Mouse (Mus musculus): ENCODE results near the gene Dusp27. TPM values are rescaled to one million over a fixed set of nuclear protein-coding genes. Genes with fewer than 3 reads are reported as not detected.
A peak's percentile ranks its signal among the peaks of the same experiment; 100 is the strongest.

The Dusp27 gene
- polyA plus RNA-seq, 1 experiment from 2014 or later, result 4.1 TPM

DNA sequence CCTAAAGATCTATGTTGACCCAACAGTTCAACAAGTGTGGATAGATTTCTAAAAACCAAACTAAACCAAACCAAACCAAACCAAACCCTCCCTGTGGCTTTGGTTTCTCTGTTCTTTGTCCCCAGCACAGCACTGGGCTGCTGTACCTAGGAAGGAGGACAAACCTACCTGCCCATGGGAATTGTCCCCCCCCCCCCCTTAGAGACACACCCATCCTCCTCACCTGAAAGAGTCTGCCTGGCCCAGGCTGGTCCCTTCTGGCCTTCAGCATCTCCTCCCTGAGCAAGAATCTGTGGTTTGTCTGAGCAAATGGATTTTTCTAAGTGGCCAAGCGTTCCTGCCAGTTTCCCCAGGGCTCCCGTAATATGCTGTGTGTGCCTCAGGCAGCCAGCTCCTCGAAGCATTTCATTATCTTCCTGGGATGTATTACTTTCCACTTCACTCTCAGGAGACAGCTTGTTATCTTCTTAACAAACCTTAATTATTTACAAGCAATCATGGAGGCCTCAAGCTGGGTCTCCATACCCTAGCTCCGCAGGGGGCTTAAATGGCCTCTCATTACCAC lies 12.0 kb upstream of the Dusp27 start:
- H3K9me3 ChIP-seq, result no peaks in the 10 kb centered on the region
- H3K27ac ChIP-seq, result no peak overlapping the region
- 48% methylated on average over 4 of the region's 4 CpGs for WGBS
- H3K4me3 ChIP-seq, result no peak overlapping the region
- no peak overlapping the region for H3K4me2 ChIP-seq (replicated peaks)
- ATAC-seq (ENCODE audit: insufficient number of reproducible peaks, insufficient read depth, low FRiP score, low TSS enrichment), result no peak
- H3K4me1 ChIP-seq, result no peaks in the 10 kb centered on the region
- H3K27me3 ChIP-seq, result no peaks in the 10 kb centered on the region
- no peak overlapping the region for H3K9ac ChIP-seq
- H3K36me3 ChIP-seq, result no peaks in the 10 kb centered on the region

DNA sequence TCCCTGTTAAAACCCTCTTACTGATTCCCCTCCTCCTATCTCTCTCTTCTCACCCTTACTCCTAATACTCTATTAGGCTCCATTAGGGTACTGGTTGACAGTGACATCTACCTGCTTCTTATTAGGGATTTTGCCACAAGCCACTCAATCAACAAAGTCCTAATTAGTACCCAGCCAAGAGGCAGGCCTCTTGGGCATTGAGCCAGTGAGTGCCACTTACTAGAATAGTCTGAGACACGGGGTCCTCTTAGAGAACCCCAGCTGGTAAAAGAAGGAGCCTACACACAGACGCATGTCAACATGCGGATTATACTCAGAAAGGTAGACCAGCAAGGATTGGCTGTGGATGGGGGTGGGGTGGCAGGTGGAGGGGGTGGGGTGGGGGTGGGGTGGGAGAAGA lies 11.4 kb upstream of the Dusp27 start:
- Histone ChIP-seq H3K36me3 (no peaks in the 10 kb centered on the region), H3K9ac (no peak overlapping the region), H3K4me3 (no peak overlapping the region), H3K27me3 (no peaks in the 10 kb centered on the region), H3K4me2 (replicated peaks) (no peak overlapping the region), H3K9me3 (no peaks in the 10 kb centered on the region), H3K27ac (no peak overlapping the region), H3K4me1 (no peaks in the 10 kb centered on the region)
- no peak for ATAC-seq (ENCODE audit: insufficient number of reproducible peaks, insufficient read depth, low FRiP score, low TSS enrichment)
- WGBS, result 80% methylated on average over 3 of the region's 3 CpGs

DNA sequence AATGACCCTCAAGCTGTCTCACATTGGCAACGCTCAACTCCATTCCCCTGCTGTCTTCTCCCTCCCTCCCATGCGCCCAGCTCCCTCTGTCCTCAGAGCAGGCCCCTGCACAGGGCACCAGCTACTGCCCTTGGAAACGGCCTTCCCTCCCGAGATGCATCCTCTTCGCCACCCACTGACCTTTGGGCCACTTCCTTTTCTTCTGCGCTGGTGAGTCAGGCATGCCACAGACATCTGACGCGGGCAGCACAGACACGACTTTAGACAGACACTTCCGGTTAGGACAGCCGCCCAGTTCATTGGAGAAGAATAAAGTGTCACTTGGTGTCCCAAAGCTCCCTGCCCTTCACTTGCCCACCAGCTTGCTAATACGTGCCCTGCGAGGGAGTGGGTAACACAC lies 10.4 kb upstream of the Dusp27 start:
- no peak overlapping the region for H3K4me2 ChIP-seq (replicated peaks)
- no peak overlapping the region for H3K4me3 ChIP-seq
- WGBS, result 64% methylated on average over 13 of the region's 13 CpGs
- H3K9ac ChIP-seq, result no peak overlapping the region
- no peak for ATAC-seq (ENCODE audit: insufficient number of reproducible peaks, insufficient read depth, low FRiP score, low TSS enrichment)
- H3K27me3 ChIP-seq, result no peaks in the 10 kb centered on the region
- no peaks in the 10 kb centered on the region for H3K36me3 ChIP-seq
- no peak overlapping the region for H3K27ac ChIP-seq
- no peaks in the 10 kb centered on the region for H3K4me1 ChIP-seq
- no peaks in the 10 kb centered on the region for H3K9me3 ChIP-seq

DNA sequence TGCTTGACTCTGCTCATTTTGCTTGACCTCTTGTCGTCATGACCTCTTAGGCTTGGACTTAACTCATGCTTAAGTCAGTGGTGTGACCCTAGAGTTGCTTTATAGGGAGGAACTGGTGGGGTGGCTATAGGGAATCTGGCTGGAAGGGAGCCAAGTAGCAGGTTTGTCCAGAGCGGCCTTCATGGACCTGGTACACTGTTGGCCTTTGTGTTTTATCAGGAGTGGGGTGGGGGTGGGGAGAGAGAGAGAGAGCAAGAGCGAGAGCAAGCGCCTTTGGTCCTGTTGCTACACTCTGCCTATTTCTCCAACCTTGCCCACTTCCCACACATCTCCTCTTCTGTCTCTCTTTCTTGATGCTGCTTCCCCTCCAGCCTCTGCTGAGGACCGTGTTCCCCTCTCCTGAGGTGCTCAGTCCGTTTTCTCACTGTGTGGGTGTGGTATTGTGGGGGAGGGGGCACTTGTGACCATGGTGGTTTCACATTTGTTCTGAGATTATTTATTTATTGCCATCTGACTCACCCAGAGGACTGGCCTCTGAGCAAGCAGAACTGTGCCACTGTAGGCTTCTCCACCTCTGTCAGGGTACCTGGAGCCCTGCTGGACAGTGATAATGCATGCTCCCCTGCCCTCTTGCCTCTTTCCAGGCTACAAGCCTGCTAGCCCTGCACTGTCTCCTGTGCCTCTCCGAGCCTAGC lies 9.7 kb upstream of the Dusp27 start:
- WGBS, result 79% methylated on average over 6 of the region's 7 CpGs

DNA sequence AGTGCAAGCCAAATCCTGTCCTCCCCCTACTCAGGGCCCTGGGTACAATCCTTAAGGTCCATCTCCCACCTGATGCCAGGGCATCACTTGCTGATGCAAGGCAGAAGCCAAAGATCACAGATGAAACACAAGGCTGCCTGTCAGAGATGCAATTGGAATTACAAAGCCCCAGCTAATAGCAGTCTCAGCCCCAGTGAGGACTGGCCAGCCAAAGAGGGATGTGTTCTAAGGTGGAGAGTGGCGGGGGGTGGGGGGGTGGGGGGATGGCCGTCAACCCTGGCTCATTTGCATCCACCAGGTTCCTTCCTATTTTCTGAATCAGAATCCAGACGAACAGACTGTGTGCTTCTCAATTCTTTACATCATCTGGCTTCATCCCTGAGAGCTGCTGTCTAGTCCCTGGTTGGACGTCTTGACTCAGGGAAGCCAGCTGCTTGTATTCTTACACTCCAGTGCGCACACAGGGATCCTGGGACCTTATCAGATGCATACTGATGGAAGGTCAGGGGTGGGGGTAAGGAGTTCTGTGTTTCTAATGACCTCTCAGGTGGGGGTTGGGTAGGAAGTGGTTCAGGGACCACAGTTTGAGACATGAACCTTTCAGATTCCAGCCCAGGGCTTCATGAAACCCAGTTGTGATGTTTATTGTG lies 7.5 kb upstream of the Dusp27 start:
- Histone ChIP-seq H3K27me3 (no peaks in the 10 kb centered on the region), H3K4me3 (no peak overlapping the region), H3K9me3 (no peaks in the 10 kb centered on the region), H3K9ac (no peak overlapping the region), H3K4me1 (peaks cover 18% of the 10 kb centered on the region), H3K36me3 (no peaks in the 10 kb centered on the region), H3K27ac (no peak overlapping the region), H3K4me2 (replicated peaks) (no peak overlapping the region)
- ATAC-seq (ENCODE audit: insufficient number of reproducible peaks, insufficient read depth, low FRiP score, low TSS enrichment), result no peak
- 37% methylated on average over 5 of the region's 5 CpGs for WGBS

More for the DNA sequence above, 9.7 kb upstream of the Dusp27 start:
- H3K36me3 ChIP-seq, result no peaks in the 10 kb centered on the region
- H3K4me2 ChIP-seq (replicated peaks), result no peak overlapping the region
- no peak overlapping the region for H3K27ac ChIP-seq
- H3K9ac ChIP-seq, result no peak overlapping the region
- no peak for ATAC-seq (ENCODE audit: insufficient number of reproducible peaks, insufficient read depth, low FRiP score, low TSS enrichment)
- H3K9me3 ChIP-seq, result no peaks in the 10 kb centered on the region
- no peaks in the 10 kb centered on the region for H3K27me3 ChIP-seq
- peaks cover 2% of the 10 kb centered on the region for H3K4me1 ChIP-seq
- no peak overlapping the region for H3K4me3 ChIP-seq

DNA sequence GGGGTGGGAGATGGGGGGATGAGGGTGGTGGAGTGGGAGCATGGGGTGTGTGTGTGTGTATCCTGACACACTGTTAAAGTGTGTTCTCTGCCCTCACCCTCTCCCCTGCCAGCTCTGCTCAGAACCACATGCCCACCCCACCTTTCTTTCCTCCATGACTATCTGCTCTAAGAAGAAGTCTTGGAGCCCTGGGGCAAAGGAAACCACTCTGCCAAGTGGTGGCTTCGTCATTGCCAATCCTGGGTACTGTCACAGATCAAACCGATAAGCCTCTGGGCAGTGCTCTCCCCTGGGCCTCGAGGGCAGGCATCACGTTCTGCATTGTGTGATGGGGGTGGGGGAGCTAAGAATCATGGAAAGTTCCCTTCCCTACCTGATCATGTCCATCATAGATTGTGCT lies 4.6 kb upstream of the Dusp27 start:
- Histone ChIP-seq H3K9ac (no peak overlapping the region), H3K36me3 (no peaks in the 10 kb centered on the region), H3K9me3 (no peaks in the 10 kb centered on the region), H3K4me1 (peaks cover 30% of the 10 kb centered on the region), H3K4me3 (no peak overlapping the region), H3K4me2 (replicated peaks) (no peak overlapping the region), H3K27me3 (no peaks in the 10 kb centered on the region), H3K27ac (no peak overlapping the region)
- ATAC-seq (ENCODE audit: insufficient number of reproducible peaks, insufficient read depth, low FRiP score, low TSS enrichment), result peak; percentile 59; the same call in 1 of the 2 replicates
- 31% methylated on average over 4 of the region's 4 CpGs for WGBS

DNA sequence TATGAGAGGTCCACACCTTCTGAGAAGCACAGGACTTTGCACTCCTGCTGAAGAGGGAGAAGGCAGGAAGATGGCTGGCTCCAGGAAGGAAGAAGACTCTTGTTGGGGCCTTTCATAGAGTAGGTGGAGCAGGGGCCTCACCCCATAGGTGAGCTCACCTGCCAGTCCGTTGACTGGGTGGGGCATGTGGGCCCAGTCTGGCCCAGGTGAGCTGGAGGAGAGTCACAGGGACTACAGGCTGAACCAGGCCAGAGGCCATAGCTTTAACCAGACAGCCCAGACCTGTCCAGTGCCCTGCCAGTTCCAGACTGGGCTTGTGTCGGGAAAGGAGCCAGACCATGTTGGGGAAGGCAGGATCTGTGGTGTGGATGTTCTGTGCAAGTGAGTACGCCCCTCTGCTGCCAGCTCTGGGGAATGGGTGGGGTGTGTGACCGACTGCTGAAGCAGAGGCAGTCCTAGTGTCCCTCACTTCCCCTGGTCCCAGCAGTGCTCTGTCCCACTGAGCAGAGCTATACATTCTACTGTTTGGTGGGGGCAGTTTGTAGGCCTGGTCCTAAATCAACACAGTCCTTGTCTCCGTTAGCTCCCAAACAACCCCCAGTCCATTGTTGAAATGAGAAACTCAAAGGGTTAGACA lies 2.6 kb upstream of the Dusp27 start, which contains the start of gene Gpa33:
TSS of gene Gpa33 (plus strand) at position 15 of the 637 bp plus-strand sequence.
- Histone ChIP-seq H3K27ac (no peak within 1 kb of the TSS), H3K4me2 (replicated peaks) (no peak within 1 kb of the TSS), H3K9ac (no peak within 1 kb of the TSS), H3K27me3 (no peaks in the 10 kb centered on the region), H3K4me1 (peaks cover 36% of the 10 kb centered on the region), H3K9me3 (no peaks in the 10 kb centered on the region), H3K4me3 (no peak within 1 kb of the TSS), H3K36me3 (no peaks in the 10 kb centered on the region)
- 77% methylated on average over 5 of the region's 5 CpGs for WGBS
- no peak for ATAC-seq (ENCODE audit: insufficient number of reproducible peaks, insufficient read depth, low FRiP score, low TSS enrichment)

DNA sequence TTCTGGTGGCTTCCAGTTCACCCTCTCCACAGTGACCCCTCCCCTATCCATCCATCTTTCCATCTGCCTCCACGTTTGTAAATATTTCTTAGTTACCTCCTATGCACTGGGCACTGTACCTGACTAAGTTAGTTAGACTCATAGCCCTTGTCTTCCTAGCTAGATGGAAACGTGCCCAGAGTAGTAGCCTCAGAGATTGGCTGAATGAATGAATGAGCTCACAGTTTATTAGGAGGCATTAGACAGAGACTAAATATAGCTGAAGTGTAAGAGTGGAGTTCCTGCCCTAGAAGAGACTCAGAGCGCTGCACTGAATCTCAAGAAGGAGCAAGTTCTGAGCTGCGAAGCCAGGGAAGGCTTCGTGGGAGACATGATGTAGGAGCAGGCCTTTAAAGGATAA lies 829 bp upstream of the Dusp27 start:
- H3K27me3 ChIP-seq, result no peaks in the 10 kb centered on the region
- H3K9me3 ChIP-seq, result no peaks in the 10 kb centered on the region
- no peak overlapping the region for H3K4me3 ChIP-seq
- 94% methylated on average over 5 of the region's 5 CpGs for WGBS
- ATAC-seq (ENCODE audit: insufficient number of reproducible peaks, insufficient read depth, low FRiP score, low TSS enrichment), result no peak
- no peak overlapping the region for H3K9ac ChIP-seq
- H3K4me1 ChIP-seq, result peaks cover 36% of the 10 kb centered on the region
- no peaks in the 10 kb centered on the region for H3K36me3 ChIP-seq
- no peak overlapping the region for H3K4me2 ChIP-seq (replicated peaks)
- H3K27ac ChIP-seq, result no peak overlapping the region

DNA sequence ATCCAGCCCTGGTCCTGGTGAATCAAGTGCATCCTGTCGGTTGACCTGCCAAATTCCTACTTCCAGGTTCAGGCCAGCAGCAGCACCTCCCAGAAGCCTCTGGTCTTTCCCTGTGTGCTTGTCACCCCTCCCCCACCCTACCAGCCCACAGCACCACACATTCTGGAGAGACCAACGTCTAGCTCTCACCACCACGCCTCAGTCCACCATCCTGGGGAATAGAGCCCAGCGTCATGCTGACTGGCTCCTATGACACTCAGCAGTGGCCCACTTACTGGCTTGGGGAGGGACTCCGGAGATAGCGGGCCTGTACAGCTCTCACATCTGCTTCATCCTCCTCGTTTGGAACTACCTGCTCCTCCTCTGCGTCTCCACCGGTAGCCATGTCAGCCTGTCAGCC lies 927 bp downstream of the Dusp27 start:
- 38% methylated on average over 9 of the region's 9 CpGs for WGBS
- Histone ChIP-seq H3K4me1 (peaks cover 28% of the 10 kb centered on the region), H3K36me3 (no peaks in the 10 kb centered on the region), H3K9ac (no peak overlapping the region), H3K4me2 (replicated peaks) (peak overlapping the region; percentile 37), H3K9me3 (no peaks in the 10 kb centered on the region), H3K27ac (no peak overlapping the region), H3K4me3 (no peak overlapping the region), H3K27me3 (no peaks in the 10 kb centered on the region)
- ATAC-seq (ENCODE audit: insufficient number of reproducible peaks, insufficient read depth, low FRiP score, low TSS enrichment), result no peak

DNA sequence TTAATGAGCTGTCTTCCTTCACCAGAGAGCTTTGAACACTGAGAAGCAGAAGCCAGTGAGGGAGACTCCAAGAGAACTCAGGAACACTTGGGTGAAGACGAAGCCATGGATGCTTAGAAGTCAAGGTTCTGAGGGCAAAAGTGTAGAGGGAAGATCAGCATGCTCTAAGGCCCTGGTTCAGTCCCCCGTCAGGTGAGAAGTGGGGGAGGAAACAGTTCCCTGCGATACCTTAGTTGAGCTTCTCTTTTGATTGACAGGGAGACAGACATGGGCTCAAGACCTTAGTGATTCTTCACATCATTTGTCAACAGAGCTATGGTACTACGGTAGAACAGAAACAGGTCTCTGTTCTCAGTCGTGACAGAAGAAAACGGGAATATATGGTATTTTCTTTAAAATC lies 1.4 kb downstream of the Dusp27 start:
- Histone ChIP-seq H3K4me1 (peaks cover 23% of the 10 kb centered on the region), H3K9ac (no peak overlapping the region), H3K36me3 (no peaks in the 10 kb centered on the region), H3K27me3 (no peaks in the 10 kb centered on the region), H3K4me2 (replicated peaks) (no peak overlapping the region), H3K4me3 (no peak overlapping the region), H3K27ac (no peak overlapping the region), H3K9me3 (no peaks in the 10 kb centered on the region)
- WGBS, result 86% methylated on average over 6 of the region's 6 CpGs
- no peak for ATAC-seq (ENCODE audit: insufficient number of reproducible peaks, insufficient read depth, low FRiP score, low TSS enrichment)

DNA sequence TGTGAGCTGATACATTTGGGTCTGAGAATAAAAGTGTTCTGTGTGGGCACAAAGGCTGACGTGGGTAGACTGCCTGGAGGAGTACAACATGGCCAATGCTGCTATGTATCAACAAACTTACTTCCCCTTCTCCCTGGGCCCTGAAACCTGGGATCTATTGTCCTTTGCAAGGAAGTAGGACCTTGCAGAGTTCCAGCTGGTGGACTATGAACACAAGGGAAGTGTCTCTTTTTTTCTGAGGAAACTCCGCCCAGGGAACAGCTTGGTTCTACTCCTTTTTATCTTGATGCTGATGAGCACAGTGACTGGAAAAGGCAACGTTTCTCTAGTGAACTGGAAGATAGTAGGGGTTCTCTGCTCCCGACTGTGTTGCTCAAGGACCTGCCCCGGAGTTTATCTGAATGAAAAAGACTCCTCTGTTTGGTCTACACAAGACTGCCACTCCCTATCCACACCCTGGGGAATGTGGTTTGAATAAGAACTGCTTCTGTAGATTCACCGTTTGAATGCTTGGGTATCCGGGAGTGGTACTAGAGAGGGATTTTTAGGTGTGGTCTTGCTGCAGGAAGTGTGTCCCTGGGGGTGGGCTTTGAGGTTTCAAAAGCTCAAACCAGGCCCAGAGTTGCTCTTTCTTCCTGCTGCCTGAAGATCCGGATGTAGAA lies 2.7 kb downstream of the Dusp27 start:
- ATAC-seq (ENCODE audit: insufficient number of reproducible peaks, insufficient read depth, low FRiP score, low TSS enrichment), result no peak

More for the DNA sequence above, 2.7 kb downstream of the Dusp27 start:
- Histone ChIP-seq H3K27me3 (no peaks in the 10 kb centered on the region), H3K4me2 (replicated peaks) (no peak overlapping the region), H3K9ac (no peak overlapping the region), H3K36me3 (no peaks in the 10 kb centered on the region), H3K27ac (no peak overlapping the region), H3K4me1 (peaks cover 18% of the 10 kb centered on the region), H3K4me3 (no peak overlapping the region), H3K9me3 (no peaks in the 10 kb centered on the region)
- 64% methylated on average over 8 of the region's 8 CpGs for WGBS
